Mouse (Mus musculus): ENCODE data around the gene Nhsl2. TPM values are rescaled to one million over a fixed set of nuclear protein-coding genes. Genes with fewer than 3 reads are reported as not detected.
A peak's percentile ranks its signal among the peaks of the same experiment; 100 is the strongest.
"Not testable (repeated sequence)": the region's sequence is repeated elsewhere in the genome, so short reads cannot be mapped to it uniquely, and the experiment has no call there.

The Nhsl2 gene
- not detected in 2 replicates for polyA plus RNA-seq (2012; ENCODE audit: insufficient read depth, insufficient read length, low replicate concordance, missing spikeins)

- Histone ChIP-seq H3K27ac (ENCODE audit: insufficient read depth, low read depth, low read length) (peak within 1 kb of the TSS; percentile 79), H3K4me1 (ENCODE audit: control insufficient read depth, insufficient read depth, low read length) (peaks cover 10% of the 10 kb centered on the region; the same call in 1 of the 2 replicates), H3K4me3 (ENCODE audit: insufficient read depth, low read depth, low read length) (peak within 1 kb of the TSS; percentile 57)
- TF ChIP-seq POLR2A (IDR thresholded peaks at IDR 0.05; ENCODE audit: insufficient read depth, low read depth, low read length) (0 out of 2 replicates have a peak, but pooled peaks have one; percentile 33), CTCF (IDR thresholded peaks at IDR 0.05; ENCODE audit: insufficient read depth, low read depth, low read length) (no peak)
- 22% methylated on average over 54 of the region's 58 CpGs for WGBS
Observed at GRCm38 (mm10) chrX:101849281-101849821, at the start of gene Nhsl2. Gene Nhsl2 (plus strand): TSS chrX:101849385.

- 35% methylated on average over 2 of the region's 2 CpGs for WGBS
- Histone ChIP-seq H3K27ac (ENCODE audit: insufficient read depth, low read depth, low read length) (no peak overlapping the region), H3K4me1 (ENCODE audit: control insufficient read depth, insufficient read depth, low read length) (no peaks in the 10 kb centered on the region), H3K4me3 (ENCODE audit: insufficient read depth, low read depth, low read length) (no peak overlapping the region)
- TF ChIP-seq POLR2A (IDR thresholded peaks at IDR 0.05; ENCODE audit: insufficient read depth, low read depth, low read length) (no peak), CTCF (IDR thresholded peaks at IDR 0.05; ENCODE audit: insufficient read depth, low read depth, low read length) (no peak)
Observed at GRCm38 (mm10) chrX:101805512-101805911, 43.7 kb upstream of the Nhsl2 start.

- WGBS, result 38% methylated on average over 3 of the region's 3 CpGs
- no peak for TF ChIP-seq POLR2A (IDR thresholded peaks at IDR 0.05; ENCODE audit: insufficient read depth, low read depth, low read length)
- TF ChIP-seq CTCF (IDR thresholded peaks at IDR 0.05; ENCODE audit: insufficient read depth, low read depth, low read length), result no peak
- no peak overlapping the region for H3K27ac ChIP-seq (ENCODE audit: insufficient read depth, low read depth, low read length)
- H3K4me3 ChIP-seq (ENCODE audit: insufficient read depth, low read depth, low read length), result no peak overlapping the region
- H3K4me1 ChIP-seq (ENCODE audit: control insufficient read depth, insufficient read depth, low read length), result no peaks in the 10 kb centered on the region
Observed at GRCm38 (mm10) chrX:101811750-101812149, 37.4 kb upstream of the Nhsl2 start.

GRCm38 (mm10) chrX:101819163-101819562 lies 30.0 kb upstream of the Nhsl2 start:
- Histone ChIP-seq H3K4me3 (ENCODE audit: insufficient read depth, low read depth, low read length) (no peak overlapping the region), H3K27ac (ENCODE audit: insufficient read depth, low read depth, low read length) (no peak overlapping the region), H3K4me1 (ENCODE audit: control insufficient read depth, insufficient read depth, low read length) (peaks cover 2% of the 10 kb centered on the region; the same call in 1 of the 2 replicates)
- WGBS, result 63% methylated on average over 1 of the region's 1 CpGs
- 0 out of 2 replicates have a peak, but pooled peaks have one; percentile 5 for TF ChIP-seq CTCF (IDR thresholded peaks at IDR 0.05; ENCODE audit: insufficient read depth, low read depth, low read length)
- TF ChIP-seq POLR2A (IDR thresholded peaks at IDR 0.05; ENCODE audit: insufficient read depth, low read depth, low read length), result no peak

GRCm38 (mm10) chrX:101819980-101820379 lies 29.2 kb upstream of the Nhsl2 start:
- not testable (repeated sequence) for H3K4me3 ChIP-seq (ENCODE audit: insufficient read depth, low read depth, low read length); H3K4me1 ChIP-seq (ENCODE audit: control insufficient read depth, insufficient read depth, low read length); H3K27ac ChIP-seq (ENCODE audit: insufficient read depth, low read depth, low read length)

- Histone ChIP-seq H3K4me3 (ENCODE audit: insufficient read depth, low read depth, low read length) (no peak overlapping the region), H3K4me1 (ENCODE audit: control insufficient read depth, insufficient read depth, low read length) (peaks cover 10% of the 10 kb centered on the region; the same call in 1 of the 2 replicates), H3K27ac (ENCODE audit: insufficient read depth, low read depth, low read length) (no peak overlapping the region)
- TF ChIP-seq CTCF (IDR thresholded peaks at IDR 0.05; ENCODE audit: insufficient read depth, low read depth, low read length) (no peak), POLR2A (IDR thresholded peaks at IDR 0.05; ENCODE audit: insufficient read depth, low read depth, low read length) (no peak)
- 81% methylated on average over 5 of the region's 5 CpGs for WGBS
Observed at GRCm38 (mm10) chrX:101847191-101847795, 1.9 kb upstream of the Nhsl2 start.

- 14% methylated on average over 59 of the region's 59 CpGs for WGBS
- TF ChIP-seq CTCF (IDR thresholded peaks at IDR 0.05; ENCODE audit: insufficient read depth, low read depth, low read length), result no peak
- TF ChIP-seq POLR2A (IDR thresholded peaks at IDR 0.05; ENCODE audit: insufficient read depth, low read depth, low read length), result no peak
- Histone ChIP-seq H3K4me1 (ENCODE audit: control insufficient read depth, insufficient read depth, low read length) (peaks cover 10% of the 10 kb centered on the region; the same call in 1 of the 2 replicates), H3K27ac (ENCODE audit: insufficient read depth, low read depth, low read length) (peak overlapping the region; percentile 79), H3K4me3 (ENCODE audit: insufficient read depth, low read depth, low read length) (peak overlapping the region; percentile 57)
Observed at GRCm38 (mm10) chrX:101849901-101850551, 841 bp downstream of the Nhsl2 start.

GRCm38 (mm10) chrX:101851566-101852354 lies 2.6 kb downstream of the Nhsl2 start:
- Histone ChIP-seq H3K27ac (ENCODE audit: insufficient read depth, low read depth, low read length) (no peak overlapping the region), H3K4me3 (ENCODE audit: insufficient read depth, low read depth, low read length) (no peak overlapping the region), H3K4me1 (ENCODE audit: control insufficient read depth, insufficient read depth, low read length) (peaks cover 10% of the 10 kb centered on the region; the same call in 1 of the 2 replicates)
- TF ChIP-seq POLR2A (IDR thresholded peaks at IDR 0.05; ENCODE audit: insufficient read depth, low read depth, low read length), result no peak
- no peak for TF ChIP-seq CTCF (IDR thresholded peaks at IDR 0.05; ENCODE audit: insufficient read depth, low read depth, low read length)
- 71% methylated on average over 7 of the region's 7 CpGs for WGBS
